Mouse (Mus musculus) frontal cortex, postnatal 14 days (tissue): ENCODE results near the gene Nms.

ENCODE experiments used
- DNase-seq, 2 experiments: peaks; one replicate each; pipeline ENCODE4 v3.0.0; 2022; ENCODE audit warnings: low spot score in 2 of 2

The Nms gene

GRCm38 (mm10) chr1:38938849-38939248 lies at the start of gene Nms:
Gene Nms, plus strand, starts transcription at chr1:38939149.
- no peak for DNase-seq

GRCm38 (mm10) chr1:38891444-38891843 lies 47.5 kb upstream of the Nms start:
- DNase-seq = no peak

- no peak for DNase-seq
These were observed 45.9 kb upstream of the Nms start for GRCm38 (mm10) chr1:38893081-38893480.

- DNase-seq = peak; percentile 65 to 80
These were observed 41.3 kb upstream of the Nms start, which contains the start of gene Chst10 for GRCm38 (mm10) chr1:38897431-38898248. Gene Chst10, minus strand, starts transcription at chr1:38898161.

- no peak for DNase-seq
These were observed 36.4 kb upstream of the Nms start for GRCm38 (mm10) chr1:38902571-38902970.

- DNase-seq = no peak
These were observed 35.0 kb upstream of the Nms start for GRCm38 (mm10) chr1:38903985-38904384.

GRCm38 (mm10) chr1:38928996-38929395 lies 10.0 kb upstream of the Nms start:
- DNase-seq = no peak

GRCm38 (mm10) chr1:38929468-38929867 lies 9.5 kb upstream of the Nms start:
- DNase-seq = peak in 1 of 2 experiments; percentile 15

- no peak for DNase-seq
These were observed 8.2 kb upstream of the Nms start for GRCm38 (mm10) chr1:38930767-38931166.

GRCm38 (mm10) chr1:38934668-38935067 lies 4.3 kb upstream of the Nms start:
- DNase-seq = no peak

GRCm38 (mm10) chr1:38936780-38937179 lies 2.2 kb upstream of the Nms start:
- no peak for DNase-seq

GRCm38 (mm10) chr1:38939608-38940007 lies 659 bp downstream of the Nms start:
- no peak for DNase-seq

- no peak for DNase-seq
These were observed 17.5 kb downstream of the Nms start for GRCm38 (mm10) chr1:38956457-38956856.

- no peak for DNase-seq
These were observed 30.2 kb downstream of the Nms start for GRCm38 (mm10) chr1:38969116-38969515.

GRCm38 (mm10) chr1:38971712-38972111 lies 32.8 kb downstream of the Nms start:
- DNase-seq = no peak

- no peak for DNase-seq
These were observed 34.1 kb downstream of the Nms start for GRCm38 (mm10) chr1:38972986-38973592.

- DNase-seq = no peak
These were observed 41.0 kb downstream of the Nms start for GRCm38 (mm10) chr1:38979953-38980352.

GRCm38 (mm10) chr1:38983870-38984269 lies 44.9 kb downstream of the Nms start:
- no peak for DNase-seq

GRCm38 (mm10) chr1:38985308-38985707 lies 46.4 kb downstream of the Nms start, which contains the start of gene Pdcl3:
Gene Pdcl3, plus strand, starts transcription at chr1:38985608.
- DNase-seq = no peak

- DNase-seq = peak; percentile 93 to 94
These were observed 48.3 kb downstream of the Nms start for GRCm38 (mm10) chr1:38987080-38987864.

GRCm38 (mm10) chr1:38987865-38988211 lies 48.9 kb downstream of the Nms start:
- DNase-seq = no peak

- no peak for DNase-seq
These were observed 49.4 kb downstream of the Nms start for GRCm38 (mm10) chr1:38988357-38988756.
